In genomic region chr13:69330412-69331000, GRCm38 (mm10) we compare ENCODE assay signal across 18 mouse cellular contexts.
A peak's percentile ranks its signal among the peaks of the same experiment; 100 is the strongest.
DNase-seq lines count a peak whose midpoint lies in the region; ATAC-seq lines count a peak whose summit lies in the region.
"Had no signal": no experiment of that assay in that cellular context is flagged by ENCODE, and none has a peak within 500 bp of the region (broad histone marks: within the 10 kb centered on the region; RNA-seq: fewer than 3 reads in every experiment).

No protein-coding gene starts in this region.

- 81% methylated on average over 8 of the region's 8 CpGs for WGBS in hindbrain, embryonic 14.5 days

- DNase-seq in layer of hippocampus, adult 8-10 months (ENCODE audit: low spot score in 2 of 2) = peak; percentile 12 to 15
- DNase-seq in layer of hippocampus, postnatal 10 days (ENCODE audit: low spot score in 2 of 2) = no peak
- DNase-seq in left cerebral cortex, adult 9 months (ENCODE audit: low spot score in 2 of 2) = peak; percentile 55 to 67
- DNase-seq in right cerebral cortex, postnatal 36 days (ENCODE audit: low spot score in 2 of 2) = peak; percentile 37 to 69
- DNase-seq in kidney, postnatal 10 days = no peak
- DNase-seq in hindbrain, embryonic 14.5 days (ENCODE audit: low spot score) = no peak
- DNase-seq: adrenal gland, postnatal 36 days; cerebellum, adult 2 months; liver, postnatal 0 days; lung, postnatal 10 days; thymus, postnatal 25 days had no signal

- H3K9me3 ChIP-seq in hindbrain, embryonic 14.5 days (ENCODE audit: control insufficient read depth, low read length) = no peaks in the 10 kb centered on the region
- H3K9me3 ChIP-seq: forebrain, embryonic 13.5 days; heart, embryonic 10.5 days; limb, embryonic 10.5 days; midbrain, embryonic 12.5 days; neural tube, embryonic 12.5 days had no signal

- H3K27ac ChIP-seq in hindbrain, embryonic 14.5 days = no peak overlapping the region
- H3K27ac ChIP-seq: forebrain, embryonic 13.5 days; heart, embryonic 10.5 days; limb, embryonic 10.5 days; midbrain, embryonic 12.5 days; neural tube, embryonic 12.5 days had no signal

- no peaks in the 10 kb centered on the region for H3K27me3 ChIP-seq in hindbrain, embryonic 14.5 days (ENCODE audit: control insufficient read depth, insufficient read depth, low read length)
- H3K27me3 ChIP-seq: CH12.LX; forebrain, embryonic 13.5 days; midbrain, embryonic 12.5 days; neural tube, embryonic 12.5 days had no signal

- H3K4me1 ChIP-seq in hindbrain, embryonic 14.5 days (replicated peaks; ENCODE audit: control insufficient read depth, insufficient read depth, low read length) = no peaks in the 10 kb centered on the region
- H3K4me1 ChIP-seq: midbrain, embryonic 12.5 days; neural tube, embryonic 12.5 days had no signal

- no peak overlapping the region for H3K9ac ChIP-seq in hindbrain, embryonic 14.5 days
- H3K9ac ChIP-seq: forebrain, embryonic 13.5 days; liver, postnatal 0 days; midbrain, embryonic 12.5 days; neural tube, embryonic 12.5 days had no signal

- ATAC-seq in frontal cortex, adult (ENCODE audit: low TSS enrichment) = peak; percentile 92
- no peak for ATAC-seq in hindbrain, embryonic 14.5 days (ENCODE audit: low FRiP score)
- ATAC-seq: forebrain, embryonic 13.5 days; liver, postnatal 0 days had no signal

- no peak overlapping the region for H3K4me2 ChIP-seq in hindbrain, embryonic 14.5 days (replicated peaks)
- H3K4me2 ChIP-seq: forebrain, embryonic 13.5 days; midbrain, embryonic 12.5 days; neural tube, embryonic 12.5 days had no signal

- H3K36me3 ChIP-seq in hindbrain, embryonic 14.5 days (replicated peaks; ENCODE audit: control insufficient read depth, insufficient read depth) = no peaks in the 10 kb centered on the region
- H3K36me3 ChIP-seq: heart, embryonic 10.5 days; limb, embryonic 10.5 days; midbrain, embryonic 12.5 days; neural tube, embryonic 12.5 days had no signal

- no peak overlapping the region for H3K4me3 ChIP-seq in hindbrain, embryonic 14.5 days (replicated peaks; ENCODE audit: low read length)
- H3K4me3 ChIP-seq: forebrain, embryonic 13.5 days; heart, embryonic 10.5 days; limb, embryonic 10.5 days; midbrain, embryonic 12.5 days; neural tube, embryonic 12.5 days had no signal

Comparison
In these comparisons a context has a peak if more than half of its experiments do, and no peak if none do; other contexts are left out.
1. DNase-seq: peak in layer of hippocampus, adult 8-10 months (2 of 2), left cerebral cortex, adult 9 months (2 of 2) and right cerebral cortex, postnatal 36 days (2 of 2); none in layer of hippocampus, postnatal 10 days (0 of 2), kidney, postnatal 10 days (single experiment) and hindbrain, embryonic 14.5 days (single experiment).